Mouse (Mus musculus): ENCODE measurements at regions not wholly inside any gene's neighbourhood (a gene's known extent, or its start where the extent isn't known, plus 50 kb on each side); places are given as distances from the start of the nearest gene placed in this dataset.
A peak's percentile ranks its signal among the peaks of the same experiment; 100 is the strongest.

DNA sequence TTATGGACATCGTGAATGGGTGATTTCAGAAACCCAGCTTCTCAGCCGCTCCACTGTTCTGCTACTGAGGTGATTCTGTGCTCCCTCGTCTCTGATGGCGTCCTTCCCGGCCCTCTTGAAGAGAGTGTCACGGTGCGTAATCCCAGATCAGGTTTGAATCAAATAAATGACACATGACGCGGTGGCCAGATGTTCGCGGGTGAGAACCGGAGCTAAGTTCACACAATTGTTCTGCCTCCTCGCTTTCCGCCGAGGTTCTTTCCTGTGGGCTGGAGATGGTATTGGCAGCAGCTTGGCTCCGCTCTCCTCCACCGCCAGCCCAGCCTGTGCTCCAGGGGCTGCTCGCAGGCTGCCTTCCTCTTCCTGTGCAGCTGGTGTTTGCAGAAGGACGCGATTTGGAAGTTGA is 142.7 kb downstream of the Kdr start:
- H3K9ac ChIP-seq (ENCODE audit: low read depth, low read length) = no peak overlapping the region
- no peak overlapping the region for H3K4me3 ChIP-seq (ENCODE audit: low read depth, low read length)
- 51% methylated on average over 20 of the region's 20 CpGs for WGBS
- 0 out of 2 replicates have a peak overlapping the region, but pooled peaks have one; percentile 39 for H3K27ac ChIP-seq (ENCODE audit: low read length)
- no peaks in the 10 kb centered on the region for H3K27me3 ChIP-seq (ENCODE audit: control insufficient read depth, insufficient read depth, low read depth, low read length)
- H3K4me1 ChIP-seq (ENCODE audit: control insufficient read depth, insufficient read depth, low read length) = no peaks in the 10 kb centered on the region
- H3K36me3 ChIP-seq (ENCODE audit: control insufficient read depth, insufficient read depth, low read length) = no peaks in the 10 kb centered on the region
- no peaks in the 10 kb centered on the region for H3K9me3 ChIP-seq (replicated peaks; ENCODE audit: control insufficient read depth, low read length, poor library complexity, severe bottlenecking)
- peak overlapping the region; percentile 30 for H3K4me2 ChIP-seq (ENCODE audit: low read length)
- 0 out of 2 replicates have a peak, but pooled peaks have one; percentile 62 for ATAC-seq

DNA sequence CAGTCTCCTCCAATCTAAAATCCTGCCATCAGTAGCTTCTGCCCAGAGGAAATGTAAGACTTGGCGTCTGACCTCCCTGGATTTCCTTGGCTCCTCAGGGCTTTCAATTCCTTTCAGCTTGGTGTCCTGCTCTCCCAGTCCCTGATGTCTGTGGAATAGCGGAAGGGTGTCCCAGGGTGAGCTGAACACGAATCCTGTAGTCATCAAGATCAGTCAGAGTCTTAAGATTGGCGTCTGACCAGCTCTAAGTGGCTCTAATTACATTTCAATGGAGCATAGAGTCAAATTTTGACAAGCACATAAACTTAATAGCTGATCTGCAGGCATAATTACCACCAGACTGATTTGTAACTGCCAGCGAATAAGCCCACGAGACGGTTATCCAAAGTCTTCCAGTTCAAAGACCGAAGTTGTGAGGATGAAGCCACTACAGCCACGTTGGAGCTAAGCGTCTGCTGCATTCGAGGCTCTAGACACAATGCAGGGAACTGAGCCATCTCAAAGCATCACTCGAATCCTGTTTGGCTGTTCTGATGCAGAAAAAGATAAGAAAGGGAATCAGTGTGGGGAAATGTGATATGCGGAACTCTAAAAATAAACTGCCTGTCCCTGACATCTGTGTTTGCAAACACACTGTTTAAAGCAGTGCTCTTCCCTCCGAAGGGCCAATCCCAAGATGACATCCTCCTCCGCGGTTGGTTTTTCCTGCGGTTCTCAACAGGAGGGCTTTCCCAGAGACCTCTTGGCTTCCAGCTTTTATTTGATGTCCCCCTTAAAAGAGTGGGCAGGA is 143.3 kb downstream of the Kdr start:
- Histone ChIP-seq H3K9me3 (replicated peaks; ENCODE audit: control insufficient read depth, low read length, poor library complexity, severe bottlenecking) (no peaks in the 10 kb centered on the region), H3K4me1 (ENCODE audit: control insufficient read depth, insufficient read depth, low read length) (no peaks in the 10 kb centered on the region), H3K27me3 (ENCODE audit: control insufficient read depth, insufficient read depth, low read depth, low read length) (no peaks in the 10 kb centered on the region), H3K36me3 (ENCODE audit: control insufficient read depth, insufficient read depth, low read length) (no peaks in the 10 kb centered on the region), H3K9ac (ENCODE audit: low read depth, low read length) (no peak overlapping the region), H3K4me3 (ENCODE audit: low read depth, low read length) (no peak overlapping the region), H3K4me2 (ENCODE audit: low read length) (peak overlapping the region; percentile 30; the same call in 1 of the 2 replicates), H3K27ac (ENCODE audit: low read length) (peak overlapping the region; percentile 39; the same call in 1 of the 2 replicates)
- whole genome bisulfite sequencing = 66% methylated on average over 17 of the region's 17 CpGs
- ATAC-seq = no peak

DNA sequence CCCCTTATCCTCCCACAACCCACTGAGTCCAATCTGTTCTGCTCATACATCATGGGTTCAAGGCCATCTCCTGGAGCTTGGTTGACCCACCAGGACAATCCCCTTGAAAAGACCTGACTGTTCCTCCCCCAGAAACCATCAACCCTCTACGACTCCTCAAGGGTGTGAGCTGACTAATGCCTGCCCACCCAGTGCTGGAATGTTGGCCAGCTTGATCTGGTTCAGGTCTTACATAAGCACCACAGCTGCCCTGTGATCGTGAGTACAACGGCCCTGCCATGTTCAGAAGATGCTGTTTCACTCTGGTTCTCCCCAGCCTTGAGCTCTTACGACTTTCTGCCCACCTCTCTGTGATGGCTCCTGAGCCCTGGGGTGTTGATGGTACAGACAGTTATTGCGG is 145.9 kb downstream of the Kdr start:
- ATAC-seq = no peak
- WGBS = 93% methylated on average over 5 of the region's 5 CpGs
- H3K27ac ChIP-seq (ENCODE audit: low read length) = no peak overlapping the region
- no peak overlapping the region for H3K9ac ChIP-seq (ENCODE audit: low read depth, low read length)
- no peaks in the 10 kb centered on the region for H3K27me3 ChIP-seq (ENCODE audit: control insufficient read depth, insufficient read depth, low read depth, low read length)
- no peaks in the 10 kb centered on the region for H3K36me3 ChIP-seq (ENCODE audit: control insufficient read depth, insufficient read depth, low read length)
- no peaks in the 10 kb centered on the region for H3K9me3 ChIP-seq (replicated peaks; ENCODE audit: control insufficient read depth, low read length, poor library complexity, severe bottlenecking)
- H3K4me1 ChIP-seq (ENCODE audit: control insufficient read depth, insufficient read depth, low read length) = no peaks in the 10 kb centered on the region
- H3K4me2 ChIP-seq (ENCODE audit: low read length) = no peak overlapping the region
- no peak overlapping the region for H3K4me3 ChIP-seq (ENCODE audit: low read depth, low read length)

DNA sequence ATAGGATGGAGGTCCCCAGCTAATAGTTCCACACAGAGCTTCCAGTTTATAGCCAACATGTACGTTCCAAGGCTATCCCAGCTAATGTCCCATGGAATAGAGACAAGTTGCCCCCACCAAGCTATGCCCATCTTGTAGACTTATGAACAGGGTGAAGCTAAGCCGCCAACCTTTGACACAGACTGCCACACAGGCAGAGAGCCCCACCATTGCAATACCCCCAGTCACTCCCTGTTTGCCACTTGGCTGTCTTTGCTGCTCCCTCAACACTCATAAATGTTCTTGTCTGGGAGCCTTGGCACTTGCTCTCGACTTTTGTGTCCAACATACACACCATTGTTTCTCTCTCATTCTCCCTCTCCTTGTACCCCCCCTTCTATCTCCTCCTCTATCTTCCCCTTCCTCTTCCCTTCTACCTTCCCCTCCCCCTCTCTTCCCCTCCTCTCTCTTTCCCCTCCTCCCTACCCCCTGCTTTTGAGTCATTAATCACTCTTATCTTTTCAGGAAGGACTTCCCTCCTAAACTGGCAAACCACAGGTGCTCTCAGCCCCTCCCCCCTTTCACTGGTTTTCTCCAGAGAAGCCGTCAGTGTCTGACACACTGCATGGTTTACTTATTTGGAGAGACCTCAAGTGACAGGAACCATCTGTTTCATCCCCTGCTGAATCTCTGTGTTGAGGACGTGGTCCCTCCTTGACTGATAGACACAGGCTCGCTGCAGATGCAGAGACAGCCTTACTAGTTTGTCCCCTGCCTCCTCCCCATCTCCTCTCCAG is 148.2 kb downstream of the Kdr start:
- no peaks in the 10 kb centered on the region for H3K9me3 ChIP-seq (replicated peaks; ENCODE audit: control insufficient read depth, low read length, poor library complexity, severe bottlenecking)

DNA sequence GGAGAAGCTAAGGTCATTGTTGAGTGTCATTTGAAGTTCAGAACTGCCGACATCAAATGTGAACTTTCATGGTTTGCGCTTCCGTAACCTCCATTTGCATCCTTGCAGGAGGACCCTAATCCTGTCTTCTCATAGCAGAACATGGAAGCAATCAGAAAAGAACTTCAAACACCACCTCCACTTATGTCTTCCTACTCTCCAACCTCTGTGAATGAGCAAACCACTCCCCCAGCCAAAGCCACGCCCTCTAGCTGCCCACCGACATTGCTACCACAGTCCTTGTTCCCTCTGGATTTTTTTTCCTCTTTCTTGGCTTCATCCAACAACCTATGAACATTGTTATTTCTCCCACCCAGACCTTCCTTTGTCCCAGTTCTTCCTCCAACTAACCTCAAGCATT is 149.9 kb downstream of the Kdr start:
- Histone ChIP-seq H3K27ac (ENCODE audit: low read length) (no peak overlapping the region), H3K4me1 (ENCODE audit: control insufficient read depth, insufficient read depth, low read length) (no peaks in the 10 kb centered on the region), H3K4me2 (ENCODE audit: low read length) (no peak overlapping the region), H3K36me3 (ENCODE audit: control insufficient read depth, insufficient read depth, low read length) (no peaks in the 10 kb centered on the region), H3K27me3 (ENCODE audit: control insufficient read depth, insufficient read depth, low read depth, low read length) (no peaks in the 10 kb centered on the region), H3K9me3 (replicated peaks; ENCODE audit: control insufficient read depth, low read length, poor library complexity, severe bottlenecking) (no peaks in the 10 kb centered on the region), H3K4me3 (ENCODE audit: low read depth, low read length) (no peak overlapping the region), H3K9ac (ENCODE audit: low read depth, low read length) (no peak overlapping the region)
- WGBS = 92% methylated on average over 5 of the region's 5 CpGs
- ATAC-seq = no peak

More for the DNA sequence above, 148.2 kb downstream of the Kdr start:
- no peak overlapping the region for H3K4me3 ChIP-seq (ENCODE audit: low read depth, low read length)
- no peak overlapping the region for H3K4me2 ChIP-seq (ENCODE audit: low read length)
- no peak overlapping the region for H3K9ac ChIP-seq (ENCODE audit: low read depth, low read length)
- H3K36me3 ChIP-seq (ENCODE audit: control insufficient read depth, insufficient read depth, low read length) = no peaks in the 10 kb centered on the region
- H3K27ac ChIP-seq (ENCODE audit: low read length) = no peak overlapping the region
- WGBS = 57% methylated on average over 6 of the region's 6 CpGs
- no peaks in the 10 kb centered on the region for H3K27me3 ChIP-seq (ENCODE audit: control insufficient read depth, insufficient read depth, low read depth, low read length)
- H3K4me1 ChIP-seq (ENCODE audit: control insufficient read depth, insufficient read depth, low read length) = no peaks in the 10 kb centered on the region
- no peak for ATAC-seq

DNA sequence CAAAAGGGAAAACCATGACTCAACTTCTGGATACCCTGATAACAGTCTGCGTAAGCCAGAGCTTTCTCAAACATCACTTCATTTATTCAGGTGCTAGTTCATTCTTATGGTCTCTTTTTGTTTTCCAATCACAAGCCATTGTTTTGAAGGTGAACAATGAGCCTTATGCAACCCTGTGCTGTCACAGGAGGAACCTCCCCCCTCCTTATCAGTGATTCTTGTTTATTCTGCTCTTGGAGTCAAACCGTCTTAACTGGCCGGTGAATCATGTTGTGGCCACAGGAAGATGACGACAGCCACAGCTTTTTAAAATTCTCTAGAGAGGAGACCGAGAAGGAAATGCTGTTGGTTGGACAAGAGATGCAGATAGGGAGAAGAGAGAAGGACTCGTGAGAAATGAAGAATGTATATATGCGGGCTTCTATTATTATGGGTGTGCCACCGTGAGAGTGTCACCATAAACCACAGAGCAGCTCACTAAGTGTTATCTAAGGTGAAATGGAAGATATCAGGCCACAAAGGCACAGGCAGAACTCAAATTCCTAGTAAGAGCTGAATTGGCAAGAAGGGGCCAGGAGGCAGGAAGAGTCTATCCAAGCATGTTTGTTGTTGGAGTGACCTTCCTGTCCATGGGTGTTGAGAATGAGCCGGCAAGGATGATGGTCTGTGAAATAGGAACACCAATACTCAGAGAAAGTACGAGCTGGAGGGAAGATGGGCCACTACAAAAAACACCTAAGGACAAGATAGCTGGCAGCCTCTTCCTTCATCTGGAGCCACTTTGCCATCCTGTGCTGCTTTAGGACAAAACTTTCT is 151.8 kb downstream of the Kdr start:
- H3K9me3 ChIP-seq (replicated peaks; ENCODE audit: control insufficient read depth, low read length, poor library complexity, severe bottlenecking) = no peaks in the 10 kb centered on the region
- WGBS = 82% methylated on average over 10 of the region's 10 CpGs
- H3K4me3 ChIP-seq (ENCODE audit: low read depth, low read length) = no peak overlapping the region
- H3K9ac ChIP-seq (ENCODE audit: low read depth, low read length) = no peak overlapping the region
- H3K4me2 ChIP-seq (ENCODE audit: low read length) = no peak overlapping the region
- ATAC-seq = no peak
- H3K27ac ChIP-seq (ENCODE audit: low read length) = no peak overlapping the region
- no peaks in the 10 kb centered on the region for H3K4me1 ChIP-seq (ENCODE audit: control insufficient read depth, insufficient read depth, low read length)
- no peaks in the 10 kb centered on the region for H3K27me3 ChIP-seq (ENCODE audit: control insufficient read depth, insufficient read depth, low read depth, low read length)
- H3K36me3 ChIP-seq (ENCODE audit: control insufficient read depth, insufficient read depth, low read length) = no peaks in the 10 kb centered on the region

DNA sequence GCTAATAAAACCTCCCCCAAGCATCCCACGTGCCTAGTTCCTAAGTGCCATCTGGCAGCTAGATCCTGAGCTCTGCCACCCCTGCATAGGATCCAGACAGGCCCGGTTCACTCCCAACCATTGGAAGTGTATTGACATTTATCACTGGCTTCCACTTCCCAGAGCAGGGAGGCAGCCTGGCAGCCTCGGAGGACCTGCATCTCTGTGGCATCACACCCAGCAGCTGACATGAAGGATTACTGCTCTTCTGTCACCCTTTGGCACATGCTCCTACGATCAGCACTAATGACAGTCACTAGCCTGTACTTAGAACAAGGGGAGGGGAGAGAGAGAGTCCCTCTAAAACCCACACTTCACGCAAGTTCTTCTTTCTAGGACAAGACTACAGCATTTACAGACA is 152.7 kb downstream of the Kdr start:
- Histone ChIP-seq H3K36me3 (ENCODE audit: control insufficient read depth, insufficient read depth, low read length) (no peaks in the 10 kb centered on the region), H3K27ac (ENCODE audit: low read length) (no peak overlapping the region), H3K9me3 (replicated peaks; ENCODE audit: control insufficient read depth, low read length, poor library complexity, severe bottlenecking) (no peaks in the 10 kb centered on the region), H3K27me3 (ENCODE audit: control insufficient read depth, insufficient read depth, low read depth, low read length) (no peaks in the 10 kb centered on the region), H3K4me2 (ENCODE audit: low read length) (no peak overlapping the region), H3K4me3 (ENCODE audit: low read depth, low read length) (no peak overlapping the region), H3K9ac (ENCODE audit: low read depth, low read length) (no peak overlapping the region), H3K4me1 (ENCODE audit: control insufficient read depth, insufficient read depth, low read length) (no peaks in the 10 kb centered on the region)
- 76% methylated on average over 5 of the region's 5 CpGs for WGBS
- no peak for ATAC-seq

DNA sequence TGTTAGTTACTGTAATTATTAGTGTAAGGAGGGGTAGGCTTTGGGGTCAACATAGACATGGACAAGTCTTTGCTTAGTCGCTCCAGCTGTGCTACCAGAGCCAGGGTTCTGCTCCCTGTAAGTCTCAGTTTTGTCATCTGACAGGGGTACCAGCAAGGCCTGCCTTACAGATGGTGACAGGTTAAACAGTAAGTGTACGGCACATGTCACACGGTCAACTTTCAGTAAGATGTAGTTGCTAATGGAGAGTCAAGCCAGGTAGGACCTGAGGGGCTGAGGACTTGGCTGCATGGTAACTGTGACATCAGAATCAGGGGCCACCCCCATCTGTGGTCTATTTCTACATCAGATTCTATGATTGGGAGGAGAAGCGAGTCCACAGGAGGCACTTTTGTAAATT is 153.6 kb downstream of the Kdr start:
- ATAC-seq = no peak
- H3K27me3 ChIP-seq (ENCODE audit: control insufficient read depth, insufficient read depth, low read depth, low read length) = no peaks in the 10 kb centered on the region
- no peaks in the 10 kb centered on the region for H3K9me3 ChIP-seq (replicated peaks; ENCODE audit: control insufficient read depth, low read length, poor library complexity, severe bottlenecking)
- no peak overlapping the region for H3K9ac ChIP-seq (ENCODE audit: low read depth, low read length)
- no peaks in the 10 kb centered on the region for H3K36me3 ChIP-seq (ENCODE audit: control insufficient read depth, insufficient read depth, low read length)
- no peak overlapping the region for H3K4me2 ChIP-seq (ENCODE audit: low read length)
- no peaks in the 10 kb centered on the region for H3K4me1 ChIP-seq (ENCODE audit: control insufficient read depth, insufficient read depth, low read length)
- no peak overlapping the region for H3K4me3 ChIP-seq (ENCODE audit: low read depth, low read length)
- WGBS = 90% methylated on average over 4 of the region's 4 CpGs
- H3K27ac ChIP-seq (ENCODE audit: low read length) = no peak overlapping the region
